Mouse (Mus musculus) Patski (cell line): ENCODE measurements at regions not wholly inside any gene's neighbourhood (a gene's known extent, or its start where the extent isn't known, plus 50 kb on each side); places are given as distances from the start of the nearest gene placed in this dataset.
A peak's percentile ranks its signal among the peaks of the same experiment; 100 is the strongest.

Source experiments
- ATAC-seq: fragments of 100-300 bp; one replicate; pipeline ENCODE4 v1.8.0; 2021
- CTCF ChIA-PET: fragments of 350-600 bp; sonication (Branson Sonifier 250); formaldehyde crosslinking; loops from one replicate; lab custom pipeline; 2022; ENCODE audit warnings: inconsistent platforms; lab: Charles Lee
- POLR2A ChIA-PET: fragments of 350-600 bp; sonication (Branson Sonifier 250); formaldehyde crosslinking; loops from one replicate; lab custom pipeline; 2022; ENCODE audit warnings: antibody characterized with exemption, inconsistent platforms; lab: Charles Lee
- DNase-seq: peaks from one replicate; pipeline ENCODE4 v3.0.0-alpha.2; 2011; ENCODE audit warnings: low read depth, low spot score
- H3K27me3 ChIP-seq: fragments of 371-371 bp; one replicate; pipeline ENCODE4 v1.5.1; 2021
- CTCF ChIP-seq: fragments of 100-300 bp; IDR thresholded peaks from one replicate; pipeline ENCODE4 v1.5.1; 2021
- in situ Hi-C: fragments of 300-500 bp; cut with MboI; formaldehyde crosslinking; loops from 3 replicates; pipeline ENCODE4 v1.11.1; 2018; ENCODE audit warnings: low pct_unique_long_range_greater_than_20kb, mixed read lengths

- ATAC-seq: no peak
- no peak for TF ChIP-seq CTCF
- ChIA-PET CTCF (interaction anchor here (1.2 to 6.4 kb wide), 3 partner anchors 11 to 32 kb away, joined by 3 to 49 read pairs (median 7); no protein-coding TSS in a partner anchor), POLR2A (interaction anchor here (0.8 kb wide), 1 partner anchor 8 kb away, joined by 3 read pairs; no protein-coding TSS in a partner anchor)
- H3K27me3 ChIP-seq: no peaks in the 10 kb centered on the region
- in situ Hi-C loops: no loop called here
- DNase-seq: no peak
Observed at GRCm38 (mm10) chr4:82193905-82194304, 511.6 kb downstream of the Nfib start.

- in situ Hi-C loops: no loop called here
- ATAC-seq (no peak), DNase-seq (no peak)
- POLR2A ChIA-PET: no interaction called here
- no peak for TF ChIP-seq CTCF
- CTCF ChIA-PET: interaction anchor here (7.1 kb wide), 1 partner anchor 10 kb away, joined by 49 read pairs; no protein-coding TSS in a partner anchor
- no peaks in the 10 kb centered on the region for H3K27me3 ChIP-seq
Observed at GRCm38 (mm10) chr4:82186892-82187291, 518.7 kb downstream of the Nfib start.

DNA sequence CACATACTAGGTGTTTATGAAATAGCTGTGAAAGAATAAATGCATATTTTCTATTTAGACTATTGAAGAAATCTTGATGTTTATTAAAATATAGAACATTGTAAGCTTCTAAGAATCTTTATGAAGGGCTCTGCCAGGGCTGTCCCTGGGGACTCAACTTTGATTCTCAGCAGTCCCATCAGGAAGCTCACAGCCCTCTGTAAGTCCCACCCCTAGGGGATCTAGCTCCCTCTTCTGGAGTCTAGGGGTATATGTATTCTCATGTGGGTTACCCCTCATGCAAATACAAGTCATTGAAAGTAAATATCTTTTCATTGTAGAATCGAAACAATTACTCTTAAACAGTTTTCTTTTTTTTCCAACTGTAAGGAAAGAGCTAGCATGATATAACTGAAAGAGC lies 521.6 kb downstream of the Nfib start:
- CTCF ChIA-PET: interaction anchor here (7.1 kb wide), 1 partner anchor 13 kb away, joined by 49 read pairs; no protein-coding TSS in a partner anchor
- TF ChIP-seq CTCF: peak; percentile 16
- POLR2A ChIA-PET: no interaction called here
- in situ Hi-C loops: no loop called here
- ATAC-seq: no peak
- no peaks in the 10 kb centered on the region for H3K27me3 ChIP-seq
- no peak for DNase-seq

DNA sequence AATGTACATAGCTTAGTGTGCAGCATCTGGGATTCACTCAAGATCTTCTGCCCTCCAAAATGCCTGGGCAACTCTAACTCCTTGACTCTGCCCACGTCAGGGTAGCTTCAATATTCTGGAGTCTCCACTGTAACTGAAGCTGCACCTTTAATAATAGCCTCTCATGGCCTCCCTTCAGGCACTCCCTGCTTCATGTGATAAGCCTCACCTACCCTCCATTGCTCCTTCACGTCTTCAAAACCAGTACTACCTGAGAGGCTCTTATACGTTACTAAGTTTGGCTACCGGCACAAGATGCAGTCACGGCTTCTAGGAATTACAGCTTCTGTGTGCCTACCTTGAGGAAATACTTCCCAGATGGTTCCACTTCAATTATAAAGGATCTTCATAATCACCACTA lies 527.4 kb downstream of the Nfib start:
- no peak for DNase-seq
- ChIA-PET POLR2A (interaction anchor here (0.6 kb wide), 1 partner anchor 29 kb away, joined by 3 read pairs; no protein-coding TSS in a partner anchor), CTCF (no interaction called here)
- no peaks in the 10 kb centered on the region for H3K27me3 ChIP-seq
- ATAC-seq: no peak
- no peak for TF ChIP-seq CTCF
- in situ Hi-C loops: no loop called here

DNA sequence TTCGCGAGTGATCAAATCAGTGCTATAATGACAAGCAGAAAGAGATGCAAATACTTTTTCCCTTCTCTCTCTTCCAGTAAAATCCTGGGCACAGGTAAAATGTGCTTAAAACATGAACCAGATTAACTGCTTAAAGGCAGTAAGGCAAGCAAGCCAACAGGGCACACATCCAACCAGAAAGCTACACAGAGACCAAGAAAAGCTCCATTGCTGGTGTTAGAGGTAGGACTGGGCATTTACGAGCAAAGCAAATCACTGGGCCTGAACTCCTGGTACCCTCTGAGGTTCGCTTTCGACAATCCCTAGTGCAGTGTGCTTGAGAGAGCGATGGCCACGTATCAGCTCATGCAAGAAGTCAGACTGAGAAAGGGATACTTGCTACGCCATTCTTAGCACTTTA lies 528.8 kb downstream of the Nfib start:
- DNase-seq (no peak), ATAC-seq (no peak)
- ChIA-PET POLR2A (no interaction called here), CTCF (no interaction called here)
- no peak for TF ChIP-seq CTCF
- in situ Hi-C loops: no loop called here
- no peaks in the 10 kb centered on the region for H3K27me3 ChIP-seq

- ATAC-seq (no peak), DNase-seq (no peak)
- H3K27me3 ChIP-seq: no peaks in the 10 kb centered on the region
- no peak for TF ChIP-seq CTCF
- POLR2A ChIA-PET: no interaction called here
- CTCF ChIA-PET: no interaction called here
- in situ Hi-C loops: loop anchor here (25.0 kb wide), 1 partner anchor 339 kb away; no protein-coding TSS in a partner anchor
Observed at GRCm38 (mm10) chr4:82173461-82174085, 532.0 kb downstream of the Nfib start.

DNA sequence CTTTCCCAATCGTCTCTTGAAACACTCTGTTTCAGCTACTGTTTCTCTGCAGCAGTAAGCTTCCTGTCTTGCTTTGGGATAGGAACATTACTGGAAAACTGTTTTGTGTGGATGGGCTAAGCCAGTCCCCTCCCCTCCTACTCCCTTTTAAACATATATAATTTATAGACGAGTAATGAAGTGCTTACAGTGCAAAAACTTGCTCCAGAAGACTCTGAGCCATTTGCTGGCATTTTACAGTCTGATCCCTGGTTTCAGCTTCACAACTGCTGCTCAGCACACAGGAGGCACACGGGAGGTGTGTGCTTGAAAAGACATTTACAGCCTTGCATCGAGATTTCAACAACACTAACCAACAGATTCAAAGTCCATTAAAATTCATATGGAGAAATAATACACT lies 534.6 kb downstream of the Nfib start:
- no peak for TF ChIP-seq CTCF
- CTCF ChIA-PET: no interaction called here
- H3K27me3 ChIP-seq: no peaks in the 10 kb centered on the region
- DNase-seq (no peak), ATAC-seq (no peak)
- in situ Hi-C loops: loop anchor here (25.0 kb wide), 1 partner anchor 341 kb away; no protein-coding TSS in a partner anchor
- POLR2A ChIA-PET: interaction anchor here (0.6 kb wide), 1 partner anchor 9 kb away, joined by 3 read pairs; no protein-coding TSS in a partner anchor

GRCm38 (mm10) chr4:82168032-82168431 lies 537.5 kb downstream of the Nfib start:
- in situ Hi-C loops: loop anchor here (25.0 kb wide), 1 partner anchor 344 kb away; no protein-coding TSS in a partner anchor
- no peak for TF ChIP-seq CTCF
- CTCF ChIA-PET: no interaction called here
- DNase-seq (no peak), ATAC-seq (no peak)
- POLR2A ChIA-PET: no interaction called here
- no peaks in the 10 kb centered on the region for H3K27me3 ChIP-seq

- TF ChIP-seq CTCF: no peak
- ATAC-seq (no peak), DNase-seq (no peak)
- CTCF ChIA-PET: no interaction called here
- in situ Hi-C loops: loop anchor here (25.0 kb wide), 1 partner anchor 345 kb away; no protein-coding TSS in a partner anchor
- POLR2A ChIA-PET: no interaction called here
- H3K27me3 ChIP-seq: no peaks in the 10 kb centered on the region
Observed at GRCm38 (mm10) chr4:82167396-82167795, 538.2 kb downstream of the Nfib start.

DNA sequence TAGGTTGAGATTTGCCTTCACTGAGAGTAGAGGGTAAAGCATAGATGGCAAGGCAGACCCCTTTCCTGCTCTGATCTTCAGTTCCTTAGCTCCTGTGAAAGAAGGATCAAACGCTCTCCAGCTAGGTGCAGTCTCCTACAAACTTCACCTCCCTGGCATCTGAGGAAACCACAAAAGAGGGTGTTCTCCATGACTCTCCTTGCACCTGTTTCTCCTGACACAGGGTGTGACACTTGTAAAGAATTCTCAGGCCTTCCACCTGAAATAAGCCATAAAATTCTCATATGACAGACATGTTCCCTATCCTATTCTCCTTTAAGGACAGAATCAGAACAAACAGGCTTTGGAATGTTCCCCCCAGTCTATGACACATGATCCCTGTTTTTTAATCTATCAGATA lies 538.7 kb downstream of the Nfib start:
- ATAC-seq (no peak), DNase-seq (no peak)
- CTCF ChIA-PET: no interaction called here
- no peaks in the 10 kb centered on the region for H3K27me3 ChIP-seq
- POLR2A ChIA-PET: no interaction called here
- in situ Hi-C loops: loop anchor here (25.0 kb wide), 1 partner anchor 345 kb away; no protein-coding TSS in a partner anchor
- no peak for TF ChIP-seq CTCF

DNA sequence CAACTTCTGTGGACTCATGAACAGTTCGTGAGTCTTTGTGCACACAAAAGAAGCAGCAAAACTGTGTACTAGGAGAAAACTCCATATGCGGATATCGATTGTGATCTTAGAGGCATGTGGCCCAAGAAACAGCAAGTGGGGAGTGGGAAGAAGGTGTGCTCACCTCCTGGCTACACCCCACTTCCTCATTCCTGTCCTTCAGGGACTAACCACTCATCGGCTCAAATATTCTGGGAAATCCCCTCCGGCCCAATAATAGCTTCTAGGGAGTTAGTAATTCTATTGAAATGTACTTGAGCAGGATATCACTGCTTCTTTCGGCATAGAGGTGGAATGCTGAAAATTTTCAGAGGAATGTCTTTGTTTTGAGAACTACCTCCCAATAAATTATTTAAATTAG lies 539.5 kb downstream of the Nfib start:
- in situ Hi-C loops: loop anchor here (25.0 kb wide), 1 partner anchor 346 kb away; no protein-coding TSS in a partner anchor
- POLR2A ChIA-PET: no interaction called here
- TF ChIP-seq CTCF: no peak
- DNase-seq: no peak
- ATAC-seq: peak; percentile 94
- H3K27me3 ChIP-seq: no peaks in the 10 kb centered on the region
- CTCF ChIA-PET: no interaction called here
